Mouse (Mus musculus): ENCODE results near the gene Pga5. TPM values are rescaled to one million over a fixed set of nuclear protein-coding genes. Genes with fewer than 3 reads are reported as not detected.

The Pga5 gene
- polyA plus RNA-seq, 1 experiment from 2014 or later: not detected

- H3K9me3 ChIP-seq (ENCODE audit: control insufficient read depth, low read length): no peaks in the 10 kb centered on the region
- H3K27ac ChIP-seq (ENCODE audit: low read length): no peak overlapping the region
- H3K27me3 ChIP-seq (ENCODE audit: control insufficient read depth, insufficient read depth, low read depth, low read length): no peaks in the 10 kb centered on the region; the same call in 1 of the 2 replicates
- ATAC-seq (ENCODE audit: low read depth): peak; percentile 85
- H3K36me3 ChIP-seq (ENCODE audit: control insufficient read depth, insufficient read depth, low read length): peaks cover 4% of the 10 kb centered on the region
- H3K4me3 ChIP-seq (ENCODE audit: low read length): peak overlapping the region; percentile 48
- peaks cover 13% of the 10 kb centered on the region; the same call in 1 of the 2 replicates for H3K4me1 ChIP-seq (replicated peaks; ENCODE audit: control insufficient read depth, insufficient read depth, low read length)
- H3K4me2 ChIP-seq (ENCODE audit: low read depth, low read length): peak overlapping the region; percentile 97
- H3K9ac ChIP-seq (ENCODE audit: low read length): peak overlapping the region; percentile 66
- WGBS: under 1% methylated on average over 21 of the region's 21 CpGs
Observed at GRCm38 (mm10) chr19:10634872-10635318, 43.0 kb downstream of the Pga5 start.

- Histone ChIP-seq H3K4me3 (ENCODE audit: low read length) (peak within 1 kb of the TSS; percentile 48), H3K4me2 (ENCODE audit: low read depth, low read length) (peak within 1 kb of the TSS; percentile 97), H3K27me3 (ENCODE audit: control insufficient read depth, insufficient read depth, low read depth, low read length) (no peaks in the 10 kb centered on the region; the same call in 1 of the 2 replicates), H3K36me3 (ENCODE audit: control insufficient read depth, insufficient read depth, low read length) (peaks cover 9% of the 10 kb centered on the region), H3K9me3 (ENCODE audit: control insufficient read depth, low read length) (no peaks in the 10 kb centered on the region), H3K4me1 (replicated peaks; ENCODE audit: control insufficient read depth, insufficient read depth, low read length) (peaks cover 13% of the 10 kb centered on the region; the same call in 1 of the 2 replicates), H3K9ac (ENCODE audit: low read length) (peak within 1 kb of the TSS; percentile 66), H3K27ac (ENCODE audit: low read length) (no peak within 1 kb of the TSS)
- 2% methylated on average over 32 of the region's 32 CpGs for WGBS
- ATAC-seq (ENCODE audit: low read depth): peak; percentile 76
Observed at GRCm38 (mm10) chr19:10634106-10634871, 43.6 kb downstream of the Pga5 start, which contains the start of gene Vwce. Vwce (plus strand) TSS chr19:10634213.

Other genes with a start within 250 kb of the Pga5 start
- 0.52 and 0.73 TPM in 2 replicates for gene Lrrc10b, start 220.6 kb downstream of the Pga5 start, polyA plus RNA-seq (2015; fragmentation: Nextera tagmentation; extraction: Ambion mirVana)
- gene Ppp1r32, start 195.1 kb downstream of the Pga5 start, polyA plus RNA-seq (2015; fragmentation: Nextera tagmentation; extraction: Ambion mirVana): 2.1 and 3.7 TPM in 2 replicates
- gene Cpsf7, start 152.8 kb downstream of the Pga5 start, polyA plus RNA-seq (2015; fragmentation: Nextera tagmentation; extraction: Ambion mirVana): 41.7 and 47.6 TPM in 2 replicates
- gene Sdhaf2, start 151.9 kb downstream of the Pga5 start, polyA plus RNA-seq (2015; fragmentation: Nextera tagmentation; extraction: Ambion mirVana): 53.4 and 55.3 TPM in 2 replicates
- gene Tmem216, start 121.8 kb downstream of the Pga5 start, polyA plus RNA-seq (2015; fragmentation: Nextera tagmentation; extraction: Ambion mirVana): 39.8 and 41.6 TPM in 2 replicates
- gene Cyb561a3, start 100.9 kb downstream of the Pga5 start, polyA plus RNA-seq (2015; fragmentation: Nextera tagmentation; extraction: Ambion mirVana): 23.6 and 25.2 TPM in 2 replicates
- gene Tmem138, start 100.7 kb downstream of the Pga5 start, polyA plus RNA-seq (2015; fragmentation: Nextera tagmentation; extraction: Ambion mirVana): 46.5 and 47.1 TPM in 2 replicates
- 348 and 364 TPM in 2 replicates for gene Ddb1, start 72.7 kb downstream of the Pga5 start, polyA plus RNA-seq (2015; fragmentation: Nextera tagmentation; extraction: Ambion mirVana)
- gene Tkfc, start 72.4 kb downstream of the Pga5 start, polyA plus RNA-seq (2015; fragmentation: Nextera tagmentation; extraction: Ambion mirVana): 16.7 and 16.9 TPM in 2 replicates
- gene Vwce, start 43.9 kb downstream of the Pga5 start, polyA plus RNA-seq (2015; fragmentation: Nextera tagmentation; extraction: Ambion mirVana): 0.82 and 0.88 TPM in 2 replicates
- 29.9 and 36.2 TPM in 2 replicates for gene Vps37c, start 10.7 kb upstream of the Pga5 start, polyA plus RNA-seq (2015; fragmentation: Nextera tagmentation; extraction: Ambion mirVana)
- 0.87 and 1.1 TPM in 2 replicates for gene Cd5, start 60.9 kb upstream of the Pga5 start, polyA plus RNA-seq (2015; fragmentation: Nextera tagmentation; extraction: Ambion mirVana)
- gene Cd6, start 152.0 kb upstream of the Pga5 start, polyA plus RNA-seq (2015; fragmentation: Nextera tagmentation; extraction: Ambion mirVana): 0.10 and 0.55 TPM in 2 replicates
- 0.50 and 0.83 TPM in 2 replicates for gene Slc15a3, start 161.7 kb upstream of the Pga5 start, polyA plus RNA-seq (2015; fragmentation: Nextera tagmentation; extraction: Ambion mirVana)
- gene Tmem132a, start 191.9 kb upstream of the Pga5 start, polyA plus RNA-seq (2015; fragmentation: Nextera tagmentation; extraction: Ambion mirVana): 66.5 and 71.7 TPM in 2 replicates
- gene Tmem109, start 203.9 kb upstream of the Pga5 start, polyA plus RNA-seq (2015; fragmentation: Nextera tagmentation; extraction: Ambion mirVana): 145 and 147 TPM in 2 replicates
- 33.0 and 34.4 TPM in 2 replicates for gene Prpf19, start 217.2 kb upstream of the Pga5 start, polyA plus RNA-seq (2015; fragmentation: Nextera tagmentation; extraction: Ambion mirVana)
- not detected in 2 replicates for gene Zp1, start 242.6 kb upstream of the Pga5 start, polyA plus RNA-seq (2015; fragmentation: Nextera tagmentation; extraction: Ambion mirVana)

Measured in lung, embryonic 16.5 days (tissue).